ENCODE assay signal across 8 mouse cellular contexts in genomic region chr4:59549977-59550560, GRCm38 (mm10). TPM values are rescaled to one million over a fixed set of nuclear protein-coding genes. Genes with fewer than 3 reads are reported as not detected.
DNase-seq lines count a peak whose midpoint lies in the region; ATAC-seq and TF ChIP-seq lines count a peak whose summit lies in the region.

No protein-coding gene starts in this region.

- H3K4me2 ChIP-seq in heart, embryonic 13.5 days, result peak overlapping the region; percentile 73
- H3K4me2 ChIP-seq in hindbrain, embryonic 12.5 days (replicated peaks), result peak overlapping the region; percentile 68
- peak overlapping the region; percentile 74 for H3K4me2 ChIP-seq in midbrain, embryonic 14.5 days (ENCODE audit: low read length)

- H3K27ac ChIP-seq in heart, embryonic 13.5 days (replicated peaks), result peak overlapping the region; percentile 99
- H3K27ac ChIP-seq in hindbrain, embryonic 12.5 days, result no peak overlapping the region; the same call in 1 of the 2 replicates
- H3K27ac ChIP-seq in midbrain, embryonic 14.5 days (replicated peaks; ENCODE audit: low read depth, low read length), result peak overlapping the region; percentile 90

- H3K4me1 ChIP-seq in heart, embryonic 13.5 days, result peaks cover 25% of the 10 kb centered on the region
- H3K4me1 ChIP-seq in G1E (ENCODE audit: insufficient read depth, low read depth, low read length), result peaks cover 16% of the 10 kb centered on the region
- H3K4me1 ChIP-seq in hindbrain, embryonic 12.5 days, result peaks cover 7% of the 10 kb centered on the region; the same call in 1 of the 2 replicates
- peaks cover 7% of the 10 kb centered on the region for H3K4me1 ChIP-seq in midbrain, embryonic 14.5 days (ENCODE audit: control insufficient read depth, insufficient read depth, low read length)

- no peaks in the 10 kb centered on the region for H3K27me3 ChIP-seq in heart, embryonic 13.5 days (replicated peaks)
- no peaks in the 10 kb centered on the region; the same call in 1 of the 2 replicates for H3K27me3 ChIP-seq in G1E (ENCODE audit: insufficient read depth, low read length)
- no peaks in the 10 kb centered on the region for H3K27me3 ChIP-seq in hindbrain, embryonic 12.5 days
- no peaks in the 10 kb centered on the region for H3K27me3 ChIP-seq in midbrain, embryonic 14.5 days (ENCODE audit: control insufficient read depth, insufficient read depth, low read length)

- no peaks in the 10 kb centered on the region for H3K9me3 ChIP-seq in heart, embryonic 13.5 days
- no peaks in the 10 kb centered on the region for H3K9me3 ChIP-seq in G1E (replicated peaks)
- H3K9me3 ChIP-seq in hindbrain, embryonic 12.5 days (replicated peaks), result no peaks in the 10 kb centered on the region
- no peaks in the 10 kb centered on the region for H3K9me3 ChIP-seq in midbrain, embryonic 14.5 days (ENCODE audit: control insufficient read depth, low read length)

- peak overlapping the region; percentile 83 for H3K9ac ChIP-seq in heart, embryonic 13.5 days
- peak overlapping the region; percentile 78 for H3K9ac ChIP-seq in hindbrain, embryonic 12.5 days
- peak overlapping the region; percentile 74 for H3K9ac ChIP-seq in midbrain, embryonic 14.5 days (replicated peaks; ENCODE audit: low read length)

- H3K4me3 ChIP-seq in heart, embryonic 13.5 days, result peak overlapping the region; percentile 90
- H3K4me3 ChIP-seq in G1E (ENCODE audit: low read depth, low read length), result peak overlapping the region; percentile 95
- H3K4me3 ChIP-seq in hindbrain, embryonic 12.5 days, result peak overlapping the region; percentile 83
- peak overlapping the region; percentile 84 for H3K4me3 ChIP-seq in midbrain, embryonic 14.5 days (replicated peaks; ENCODE audit: low read depth, low read length)

- H3K36me3 ChIP-seq in heart, embryonic 13.5 days, result no peaks in the 10 kb centered on the region
- peaks cover 1% of the 10 kb centered on the region for H3K36me3 ChIP-seq in G1E (replicated peaks)
- H3K36me3 ChIP-seq in hindbrain, embryonic 12.5 days, result no peaks in the 10 kb centered on the region
- no peaks in the 10 kb centered on the region for H3K36me3 ChIP-seq in midbrain, embryonic 14.5 days (ENCODE audit: control insufficient read depth, insufficient read depth, low read length)

- DNase-seq in heart, adult 9 months (ENCODE audit: low spot score in 2 of 2), result no peak
- no peak for DNase-seq in G1E (ENCODE audit: low spot score)
- DNase-seq in midbrain, embryonic 14.5 days, result peak; percentile 34
- DNase-seq in yolk sac, embryonic 10.5 days (ENCODE audit: low spot score), result no peak
- no peak for DNase-seq in cerebellum, adult 8-10 months
- no peak for DNase-seq in gastrocnemius, adult 8-10 months (ENCODE audit: low spot score in 2 of 2)

- WGBS in heart, embryonic 13.5 days, result 22% methylated on average over 11 of the region's 11 CpGs
- WGBS in hindbrain, embryonic 12.5 days, result 20% methylated on average over 11 of the region's 11 CpGs
- WGBS in midbrain, embryonic 14.5 days, result 18% methylated on average over 11 of the region's 11 CpGs

- no peak for ATAC-seq in heart, embryonic 13.5 days (ENCODE audit: extremely low read depth, insufficient number of reproducible peaks, low FRiP score, low TSS enrichment)
- ATAC-seq in G1E (ENCODE audit: extremely low read depth, insufficient number of reproducible peaks, low FRiP score, poor library complexity, severe bottlenecking), result no peak
- ATAC-seq in hindbrain, embryonic 12.5 days (ENCODE audit: low FRiP score), result no peak
- ATAC-seq in midbrain, embryonic 14.5 days (ENCODE audit: low FRiP score, low TSS enrichment), result no peak

- TF ChIP-seq CTCF in G1E (IDR thresholded peaks at IDR 0.05; ENCODE audit: low read depth, low read length), result no peak

RNA-seq across cellular contexts. Expression of gene Ptbp3, which starts 0.9 kb away (rescaled TPM):
- 27.1 and 31.0 TPM in 2 replicates for polyA plus RNA-seq in heart, embryonic 13.5 days (2015; fragmentation: Nextera tagmentation; extraction: Ambion mirVana)
- total RNA-seq in G1E (2014; fragmentation: Nextera tagmentation) (569 and 608 TPM in 2 replicates), G1E (2017) (323 and 358 TPM in 2 replicates)
- polyA plus RNA-seq in G1E (2012), result 135 and 136 TPM in 2 replicates
- 37.5 and 43.0 TPM in 2 replicates for polyA plus RNA-seq in hindbrain, embryonic 12.5 days (2016; fragmentation: Nextera tagmentation; extraction: Ambion mirVana)
- 23.7 and 24.7 TPM in 2 replicates for polyA plus RNA-seq in midbrain, embryonic 14.5 days (2014; fragmentation: Nextera tagmentation; extraction: Ambion mirVana)
- 1 to 10 TPM; 4.6 to 8.7 (median 6.6) TPM for total RNA-seq in gastrocnemius, adult 8-10 months (2022)

RNA-seq across cellular contexts. Expression of gene Hsdl2, which starts 31.3 kb away (rescaled TPM):
- polyA plus RNA-seq in heart, embryonic 13.5 days (2015; fragmentation: Nextera tagmentation; extraction: Ambion mirVana), result 38.1 and 39.8 TPM in 2 replicates
- total RNA-seq in G1E (2014; fragmentation: Nextera tagmentation) (25.0 and 38.5 TPM in 2 replicates), G1E (2017) (17.9 and 18.5 TPM in 2 replicates)
- 1.9 and 2.0 TPM in 2 replicates for polyA plus RNA-seq in G1E (2012)
- polyA plus RNA-seq in hindbrain, embryonic 12.5 days (2016; fragmentation: Nextera tagmentation; extraction: Ambion mirVana), result 37.8 and 41.8 TPM in 2 replicates
- polyA plus RNA-seq in midbrain, embryonic 14.5 days (2014; fragmentation: Nextera tagmentation; extraction: Ambion mirVana), result 30.5 and 31.7 TPM in 2 replicates
- 10 to 100 TPM; 46.2 to 62.6 (median 48.7) TPM for total RNA-seq in gastrocnemius, adult 8-10 months (2022)

Comparison
In these comparisons a context has a peak if more than half of its experiments do, and no peak if none do; other contexts are left out.
1. RNA of gene Hsdl2, which starts 31.3 kb away (polyA plus RNA-seq): 38.1 to 39.8 TPM in heart, embryonic 13.5 days, 37.8 to 41.8 TPM in hindbrain, embryonic 12.5 days and 30.5 to 31.7 TPM in midbrain, embryonic 14.5 days; 1.9 to 2.0 TPM in G1E; every median in the first group is over 10 times any median in the second.
2. Peak in every context shown above with its lines, with median percentiles within 50 percentile points of each other: H3K4me2 ChIP-seq, H3K4me3 ChIP-seq and H3K9ac ChIP-seq.